Mouse (Mus musculus) lung, embryonic 16.5 days (tissue): ENCODE measurements around the gene Fam25c. TPM values are rescaled to one million over a fixed set of nuclear protein-coding genes. Genes with fewer than 3 reads are reported as not detected.

Source experiments
- ATAC-seq: fragments of 200-750 bp; cut with Nextera tagmentation; 2 replicates; pipeline ENCODE4 v1.8.0; 2017; ENCODE audit warnings: low read depth, mild to moderate bottlenecking, moderate library complexity
- H3K27ac ChIP-seq: fragments of 300-500 bp; sonication (generic); 2 replicates; pipeline ENCODE4 v1.5.1; 2014; ENCODE audit warnings: mild to moderate bottlenecking, control low read depth, low read length
- H3K27me3 ChIP-seq: fragments of 300-500 bp; sonication (generic); 2 replicates; pipeline ENCODE4 v1.6.1; 2014; ENCODE audit warnings: low read depth, low read length, mixed read lengths; ENCODE audit not compliant: control insufficient read depth, insufficient read depth
- H3K36me3 ChIP-seq: fragments of 300-500 bp; sonication (generic); 2 replicates; pipeline ENCODE4 v1.6.1; 2014; ENCODE audit warnings: low read length; ENCODE audit not compliant: control insufficient read depth, insufficient read depth
- H3K4me1 ChIP-seq: fragments of 300-500 bp; sonication (generic); replicated peaks from 2 replicates; pipeline ENCODE4 v1.6.1; 2014; ENCODE audit warnings: low read length, mixed read lengths; ENCODE audit not compliant: control insufficient read depth, insufficient read depth
- H3K4me2 ChIP-seq: fragments of 300-500 bp; sonication (generic); 2 replicates; pipeline ENCODE4 v1.6.1; 2014; ENCODE audit warnings: low read depth, low read length, control low read depth
- H3K4me3 ChIP-seq: fragments of 300-500 bp; sonication (generic); 2 replicates; pipeline ENCODE4 v1.5.1; 2014; ENCODE audit warnings: mild to moderate bottlenecking, low read length, control low read depth
- H3K9ac ChIP-seq: fragments of 300-500 bp; sonication (generic); 2 replicates; pipeline ENCODE4 v1.6.1; 2014; ENCODE audit warnings: low read length, control low read depth
- H3K9me3 ChIP-seq: fragments of 300-500 bp; sonication (generic); 2 replicates; pipeline ENCODE4 v1.6.1; 2016; ENCODE audit warnings: low read length; ENCODE audit not compliant: control insufficient read depth
- WGBS: fragments of 180-500 bp; shearing (Covaris S2); extraction: QIAGEN DNeasy Blood & Tissue Kit; methylation state at CpG from one replicate; pipeline ENCODE4 v1.1.7; 2014; 5-methylcytosine and 5-hydroxymethylcytosine counted together
- polyA plus RNA-seq: library from polyadenylated mRNA; unstranded; fragments of >200 nt; fragmentation: Nextera tagmentation; extraction: Ambion mirVana; gene quantifications from 2 replicates; pipeline ENCODE4 v1.2.1, GENCODE M21; 2015

Gene Fam25c
- polyA plus RNA-seq, 1 experiment from 2014 or later = not detected

DNA sequence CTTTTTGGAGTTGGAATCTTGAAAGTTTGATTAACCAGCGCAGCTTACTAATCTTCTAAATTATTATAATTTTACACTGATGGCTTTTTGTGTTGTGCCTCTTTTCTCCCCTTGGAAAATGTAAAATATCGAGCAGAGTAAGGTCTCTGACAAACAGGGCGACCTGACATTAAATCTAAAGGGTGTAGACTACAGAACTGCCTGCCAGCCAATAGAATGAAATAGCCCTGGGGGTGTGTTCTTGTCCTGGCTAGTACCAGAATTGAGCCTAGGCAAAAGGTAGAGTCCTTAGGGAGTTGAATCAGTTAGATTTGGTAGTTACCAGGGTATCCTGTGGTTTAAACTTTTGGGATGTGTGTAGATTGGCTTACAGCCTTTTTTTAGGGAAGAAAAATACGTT lies 43.5 kb downstream of the Fam25c start:
- Histone ChIP-seq H3K27ac (peak overlapping the region; percentile 95; the same call in 1 of the 2 replicates), H3K4me1 (peaks cover 21% of the 10 kb centered on the region), H3K9me3 (no peaks in the 10 kb centered on the region), H3K27me3 (no peaks in the 10 kb centered on the region), H3K4me2 (peak overlapping the region; percentile 83), H3K9ac (peak overlapping the region; percentile 96), H3K4me3 (peak overlapping the region; percentile 93), H3K36me3 (no peaks in the 10 kb centered on the region)
- WGBS = 7% methylated on average over 4 of the region's 4 CpGs
- ATAC-seq = no peak

DNA sequence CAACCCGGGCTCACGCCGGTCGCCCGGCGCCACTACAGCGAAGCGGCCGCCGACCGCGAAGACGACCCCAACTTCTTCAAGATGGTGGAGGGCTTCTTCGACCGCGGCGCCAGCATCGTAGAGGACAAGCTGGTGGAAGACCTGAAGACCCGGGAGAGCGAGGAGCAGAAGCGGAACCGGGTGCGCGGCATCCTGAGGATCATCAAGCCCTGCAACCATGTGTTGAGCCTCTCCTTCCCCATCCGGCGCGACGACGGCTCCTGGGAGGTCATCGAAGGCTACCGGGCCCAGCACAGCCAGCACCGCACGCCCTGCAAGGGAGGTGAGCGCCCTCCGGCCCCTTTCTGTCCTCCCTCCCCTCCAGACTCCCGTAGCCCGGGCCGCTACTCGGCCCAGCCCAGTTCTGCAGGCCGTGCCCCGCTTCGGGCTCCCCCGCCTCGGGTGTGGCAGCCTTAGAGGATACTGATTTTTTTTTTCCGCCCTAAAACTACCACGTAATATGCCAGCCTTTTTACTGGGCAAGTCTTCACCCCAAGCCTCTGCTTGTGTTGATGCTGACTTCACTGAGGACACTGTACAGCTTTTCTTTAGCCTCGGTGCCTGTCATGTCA lies 44.1 kb downstream of the Fam25c start:
- no peaks in the 10 kb centered on the region for H3K9me3 ChIP-seq
- peak overlapping the region; percentile 95 for H3K27ac ChIP-seq
- H3K4me2 ChIP-seq = peak overlapping the region; percentile 83
- WGBS = 0% methylated on average over 46 of the region's 47 CpGs
- H3K27me3 ChIP-seq = no peaks in the 10 kb centered on the region
- peaks cover 21% of the 10 kb centered on the region for H3K4me1 ChIP-seq
- H3K4me3 ChIP-seq = peak overlapping the region; percentile 93
- H3K9ac ChIP-seq = peak overlapping the region; percentile 96
- no peaks in the 10 kb centered on the region for H3K36me3 ChIP-seq
- ATAC-seq = peak; percentile 23

DNA sequence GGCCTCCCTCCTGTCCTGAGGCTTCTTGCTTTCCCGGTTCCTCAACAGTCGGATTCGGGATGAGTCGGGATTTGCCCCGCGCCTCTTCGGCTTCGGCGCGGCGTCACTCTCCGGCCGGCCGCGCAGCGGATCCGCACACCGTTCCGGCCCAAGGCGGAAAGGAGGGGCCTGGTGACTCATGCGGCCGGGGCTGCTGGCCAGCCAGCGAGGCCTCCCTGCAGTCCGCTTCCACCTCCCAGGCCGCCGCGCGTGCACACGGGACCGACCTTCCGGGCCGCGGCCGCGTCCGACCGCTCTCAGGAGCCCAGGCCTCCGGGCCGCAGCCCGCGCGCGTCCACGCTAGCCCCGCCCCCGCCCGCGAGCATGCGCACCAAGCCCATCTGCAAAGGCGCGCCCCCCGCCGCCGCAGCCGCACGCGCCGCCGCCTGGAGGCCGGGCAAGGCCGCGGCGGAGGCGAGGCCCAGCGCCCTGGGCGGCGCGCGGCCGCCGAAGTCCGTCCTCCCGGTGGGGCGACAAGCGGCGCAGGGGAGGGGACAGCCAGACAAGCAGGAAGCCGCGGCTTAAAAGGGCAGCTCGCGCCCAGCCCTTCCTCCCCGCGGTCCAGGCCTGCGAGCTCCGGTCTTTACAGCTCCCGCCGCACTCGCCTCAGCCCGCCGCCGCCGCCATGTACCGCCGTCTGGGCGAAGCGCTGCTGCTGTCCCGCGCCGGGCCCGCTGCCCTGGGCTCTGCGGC lies 44.8 kb downstream of the Fam25c start, which contains the start of the genes Shld2 and Glud1:
Gene Shld2, minus strand, starts transcription at position 260 of the 732 bp plus-strand sequence.
Gene Glud1, plus strand, starts transcription at position 494 of the 732 bp plus-strand sequence.
- ATAC-seq = peak; percentile 97
- under 1% methylated on average over 84 of the region's 100 CpGs for WGBS
- no peaks in the 10 kb centered on the region for H3K36me3 ChIP-seq

DNA sequence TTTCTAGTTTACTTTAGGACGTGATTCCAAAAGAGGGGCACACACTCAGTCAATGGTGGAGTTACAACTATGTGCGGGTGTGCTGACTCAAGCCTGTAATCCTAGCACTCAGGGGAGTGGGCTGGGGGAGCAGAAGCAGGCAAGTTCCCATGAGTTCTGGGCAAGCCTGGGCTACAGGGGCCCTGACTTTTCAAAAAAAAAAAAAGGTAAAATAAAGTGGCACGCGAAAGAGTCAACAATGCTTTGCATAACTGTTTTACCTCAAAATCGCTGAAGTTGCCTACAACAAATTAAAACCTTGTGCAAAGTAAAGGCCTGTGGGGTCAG lies 45.4 kb downstream of the Fam25c start:
- ATAC-seq = no peak
- 5% methylated on average over 5 of the region's 5 CpGs for WGBS
- Histone ChIP-seq H3K4me1 (peaks cover 21% of the 10 kb centered on the region), H3K4me3 (peak overlapping the region; percentile 93), H3K9me3 (no peaks in the 10 kb centered on the region), H3K27me3 (no peaks in the 10 kb centered on the region), H3K9ac (peak overlapping the region; percentile 85), H3K4me2 (peak overlapping the region; percentile 68), H3K27ac (peak overlapping the region; percentile 97), H3K36me3 (no peaks in the 10 kb centered on the region)

More for the DNA sequence above, 44.8 kb downstream of the Fam25c start, which contains the start of the genes Shld2 and Glud1:
- Histone ChIP-seq H3K27me3 (no peaks in the 10 kb centered on the region), H3K9me3 (no peaks in the 10 kb centered on the region), H3K27ac (peak within 1 kb of the TSS; percentile 97), H3K4me3 (peak within 1 kb of the TSS; percentile 93), H3K4me1 (peaks cover 21% of the 10 kb centered on the region), H3K4me2 (peak within 1 kb of the TSS; percentile 83), H3K9ac (peak within 1 kb of the TSS; percentile 96)

DNA sequence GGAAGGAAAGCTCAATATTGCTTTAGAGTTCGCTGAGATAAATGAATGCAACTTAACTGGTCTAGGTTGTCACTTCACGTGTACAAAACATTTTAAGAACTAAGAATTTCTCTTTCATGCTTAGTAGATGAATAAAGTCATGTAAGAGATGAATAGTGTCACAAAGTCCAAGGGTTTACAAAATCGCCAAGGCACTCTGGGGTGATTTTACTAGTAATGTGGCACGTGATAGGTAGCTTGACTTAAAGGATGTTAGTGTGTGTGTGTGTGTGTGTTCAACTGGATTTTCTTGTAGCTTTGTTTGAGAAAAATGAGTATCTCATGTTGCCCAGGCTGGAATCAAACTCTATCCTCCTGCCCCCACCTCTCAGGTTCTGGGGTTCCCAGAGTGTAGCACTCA lies 46.0 kb downstream of the Fam25c start:
- no peak overlapping the region for H3K27ac ChIP-seq
- ATAC-seq = no peak
- H3K4me2 ChIP-seq = no peak overlapping the region; the same call in 1 of the 2 replicates
- no peak overlapping the region for H3K4me3 ChIP-seq
- peaks cover 18% of the 10 kb centered on the region for H3K4me1 ChIP-seq
- no peaks in the 10 kb centered on the region for H3K36me3 ChIP-seq
- 74% methylated on average over 4 of the region's 4 CpGs for WGBS
- no peaks in the 10 kb centered on the region for H3K9me3 ChIP-seq
- no peaks in the 10 kb centered on the region for H3K27me3 ChIP-seq
- no peak overlapping the region for H3K9ac ChIP-seq

DNA sequence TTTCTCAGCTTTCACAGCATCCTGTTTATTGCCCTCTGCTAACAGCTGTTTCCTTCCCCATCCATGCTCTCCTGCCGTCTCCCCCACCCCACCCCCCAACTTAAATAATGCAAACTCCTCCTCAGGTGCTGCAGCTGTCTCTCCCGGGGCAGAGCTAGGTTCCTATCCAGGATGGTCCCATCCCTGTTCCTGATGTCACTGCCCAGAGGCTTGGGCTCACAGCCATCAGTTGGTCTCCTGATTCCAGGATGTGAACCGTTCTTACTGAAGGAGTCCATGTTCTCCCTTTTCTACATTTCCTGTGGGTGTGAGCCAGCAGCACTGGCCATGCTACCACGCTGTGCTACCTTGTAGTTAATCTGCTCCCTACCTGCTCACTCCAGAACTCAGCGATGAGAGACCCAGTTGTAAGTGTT lies 52.0 kb downstream of the Fam25c start:
- WGBS = 42% methylated on average over 5 of the region's 5 CpGs
- no peak for ATAC-seq
- no peak overlapping the region for H3K27ac ChIP-seq
- no peak overlapping the region for H3K4me2 ChIP-seq
- no peak overlapping the region for H3K9ac ChIP-seq
- no peak overlapping the region for H3K4me3 ChIP-seq
- no peaks in the 10 kb centered on the region for H3K27me3 ChIP-seq
- H3K4me1 ChIP-seq = peaks cover 6% of the 10 kb centered on the region; the same call in 1 of the 2 replicates
- H3K9me3 ChIP-seq = no peaks in the 10 kb centered on the region
- H3K36me3 ChIP-seq = no peaks in the 10 kb centered on the region

DNA sequence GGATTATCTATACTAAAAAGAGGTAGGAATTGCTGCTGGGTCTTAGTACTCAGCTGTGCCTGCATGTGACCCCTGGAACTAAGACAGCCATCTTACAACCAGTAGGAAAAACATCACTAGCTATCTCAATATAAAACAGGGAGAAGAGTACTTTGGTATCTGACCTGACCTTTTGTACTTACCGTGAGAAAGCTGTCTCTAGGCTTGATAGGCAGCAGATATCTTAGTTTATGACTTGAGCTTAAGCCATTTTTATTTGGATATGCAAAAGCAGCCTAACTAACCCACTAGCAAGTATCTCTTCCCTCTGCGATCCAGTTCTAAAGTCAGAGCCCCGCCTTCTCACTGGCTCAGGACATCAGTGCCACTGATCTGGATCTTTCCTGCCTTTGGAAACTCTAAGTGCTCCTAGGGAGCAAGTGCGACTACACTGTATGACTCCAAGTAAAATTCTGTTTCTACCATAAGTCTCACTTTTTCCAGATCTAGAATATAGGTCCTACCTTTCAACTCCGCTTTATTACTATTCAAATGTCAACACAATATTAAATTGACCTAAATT lies 52.5 kb downstream of the Fam25c start:
- no peaks in the 10 kb centered on the region for H3K9me3 ChIP-seq
- H3K27ac ChIP-seq = no peak overlapping the region
- ATAC-seq = no peak
- peaks cover 8% of the 10 kb centered on the region; the same call in 1 of the 2 replicates for H3K4me1 ChIP-seq
- H3K4me3 ChIP-seq = no peak overlapping the region
- no peak overlapping the region for H3K4me2 ChIP-seq
- H3K27me3 ChIP-seq = no peaks in the 10 kb centered on the region
- H3K36me3 ChIP-seq = no peaks in the 10 kb centered on the region
- WGBS = 73% methylated on average over 5 of the region's 5 CpGs
- no peak overlapping the region for H3K9ac ChIP-seq
